Mouse (Mus musculus): ENCODE results near the gene Hba-x. TPM values are rescaled to one million over a fixed set of nuclear protein-coding genes. Genes with fewer than 3 reads are reported as not detected.
"Not testable (repeated sequence)": the region's sequence is repeated elsewhere in the genome, so short reads cannot be mapped to it uniquely, and the experiment has no call there.

The Hba-x gene
- polyA plus RNA-seq, 1 experiment: not detected

DNA sequence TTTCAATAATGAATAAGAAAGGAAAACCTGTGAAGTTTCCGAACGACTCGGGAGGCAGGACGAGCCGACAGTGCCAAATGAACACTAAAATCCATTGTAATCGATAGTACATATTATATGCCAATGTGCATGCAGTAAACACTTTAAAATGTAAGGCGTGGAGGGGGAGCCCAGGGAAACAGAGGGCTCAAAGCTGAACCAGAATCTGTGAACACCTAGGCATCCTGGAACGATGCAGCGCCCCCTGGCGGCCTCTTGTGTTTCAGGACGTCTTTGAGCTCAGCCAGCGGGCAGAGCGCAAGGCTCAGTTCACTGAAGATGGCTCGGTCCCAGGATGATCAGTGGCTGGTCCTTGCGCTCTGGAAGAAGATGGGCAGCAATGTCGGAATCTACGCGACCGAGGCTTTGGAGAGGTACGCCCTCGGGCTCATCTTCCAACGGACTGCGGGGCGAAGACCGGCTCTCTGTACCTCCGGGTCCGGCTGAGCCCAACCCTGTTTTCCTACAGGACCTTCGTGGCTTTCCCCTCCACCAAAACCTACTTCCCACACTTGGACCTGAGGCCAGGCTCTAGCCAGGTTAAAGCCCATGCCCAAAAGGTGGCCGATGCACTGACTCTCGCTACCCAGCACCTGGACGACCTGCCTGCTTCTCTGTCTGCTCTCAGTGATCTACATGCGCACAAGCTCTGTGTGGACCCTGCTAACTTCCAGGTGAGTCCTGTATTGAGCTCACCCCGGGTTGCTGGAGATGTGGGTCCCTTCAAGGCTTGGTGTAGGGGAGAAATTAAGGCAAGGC is 10.7 kb downstream of the Hba-x start, which contains the start of gene Hbq1b:
TSS of gene Hbq1b (plus strand) at position 271 of the 798 bp plus-strand sequence.
- H3K4me3 ChIP-seq (ENCODE audit: insufficient read depth, low read depth, low read length): peak within 1 kb of the TSS; percentile 30
- 16% methylated on average over 32 of the region's 33 CpGs for WGBS
- TF ChIP-seq CTCF (IDR thresholded peaks at IDR 0.05; ENCODE audit: insufficient read depth, low read depth, low read length): peak; percentile 59
- not testable (repeated sequence) for H3K4me1 ChIP-seq (ENCODE audit: control insufficient read depth, insufficient read depth, low read length); H3K27ac ChIP-seq (ENCODE audit: insufficient read depth, low read depth, low read length)

DNA sequence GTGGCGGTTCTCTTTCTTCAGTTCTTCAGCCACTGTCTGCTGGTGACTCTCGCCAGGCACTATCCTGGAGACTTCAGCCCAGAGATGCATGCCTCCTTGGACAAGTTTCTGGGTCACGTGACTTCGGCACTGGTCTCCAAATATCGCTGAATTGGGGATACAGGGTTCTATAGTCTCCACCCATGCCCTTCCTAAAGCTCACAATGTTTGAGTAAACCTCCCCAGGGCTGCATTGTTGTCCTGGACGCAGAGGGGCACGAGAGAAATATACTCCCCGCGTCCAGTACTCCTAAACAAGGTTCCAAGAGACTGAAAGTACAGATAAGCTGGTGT is 11.3 kb downstream of the Hba-x start:
- Histone ChIP-seq H3K4me1 (ENCODE audit: control insufficient read depth, insufficient read depth, low read length) (no peaks in the 10 kb centered on the region), H3K27ac (ENCODE audit: insufficient read depth, low read depth, low read length) (no peak overlapping the region), H3K4me3 (ENCODE audit: insufficient read depth, low read depth, low read length) (no peak overlapping the region)
- TF ChIP-seq POLR2A (IDR thresholded peaks at IDR 0.05; ENCODE audit: insufficient read depth, low read depth, low read length) (no peak), CTCF (IDR thresholded peaks at IDR 0.05; ENCODE audit: insufficient read depth, low read depth, low read length) (no peak)
- WGBS: 70% methylated on average over 9 of the region's 9 CpGs

DNA sequence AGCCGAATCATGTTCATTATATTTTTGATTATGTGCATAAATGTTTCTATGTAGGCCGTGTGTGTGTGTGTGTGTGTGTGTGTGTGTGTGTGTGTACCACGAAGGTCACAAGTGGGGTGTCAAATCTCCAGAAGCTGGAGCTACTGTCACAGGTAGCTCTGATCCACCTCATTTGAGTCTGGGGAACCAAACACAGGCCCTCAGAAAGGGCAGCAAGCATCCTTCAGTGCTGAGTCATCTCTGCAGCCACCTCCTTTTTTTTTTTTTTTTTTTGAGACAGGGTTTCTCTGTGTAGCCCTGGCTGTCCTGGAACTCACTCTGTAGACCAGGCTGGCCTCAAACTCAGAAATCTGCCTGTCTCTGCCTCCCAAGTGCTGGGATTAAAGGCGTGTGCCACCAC is 16.6 kb downstream of the Hba-x start:
- H3K4me1 ChIP-seq (ENCODE audit: control insufficient read depth, insufficient read depth, low read length); H3K4me3 ChIP-seq (ENCODE audit: insufficient read depth, low read depth, low read length); H3K27ac ChIP-seq (ENCODE audit: insufficient read depth, low read depth, low read length): not testable (repeated sequence)
- WGBS: 87% methylated on average over 4 of the region's 4 CpGs

DNA sequence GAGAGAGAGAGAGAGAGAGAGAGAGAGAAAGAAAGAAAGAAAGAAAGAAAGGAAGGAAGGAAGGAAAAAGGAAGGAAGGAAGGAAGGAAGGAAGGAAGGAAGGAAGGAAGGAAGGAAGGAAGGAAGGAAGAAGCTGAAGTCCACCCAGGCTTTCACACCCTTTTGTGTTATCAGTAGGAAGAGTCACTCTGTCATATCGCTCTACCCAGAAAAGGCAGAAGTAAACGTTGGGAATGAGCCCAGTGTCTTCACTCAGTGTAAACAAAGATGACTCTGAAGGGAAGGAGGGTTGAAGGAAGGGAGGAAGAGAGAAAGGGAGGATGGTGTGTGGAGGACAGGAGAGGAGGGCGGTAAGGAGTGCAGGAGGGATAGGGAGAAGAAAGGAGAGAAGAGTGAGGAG is 17.3 kb downstream of the Hba-x start:
- not testable (repeated sequence) for H3K4me1 ChIP-seq (ENCODE audit: control insufficient read depth, insufficient read depth, low read length); H3K4me3 ChIP-seq (ENCODE audit: insufficient read depth, low read depth, low read length); H3K27ac ChIP-seq (ENCODE audit: insufficient read depth, low read depth, low read length)
- WGBS: 81% methylated on average over 3 of the region's 3 CpGs

DNA sequence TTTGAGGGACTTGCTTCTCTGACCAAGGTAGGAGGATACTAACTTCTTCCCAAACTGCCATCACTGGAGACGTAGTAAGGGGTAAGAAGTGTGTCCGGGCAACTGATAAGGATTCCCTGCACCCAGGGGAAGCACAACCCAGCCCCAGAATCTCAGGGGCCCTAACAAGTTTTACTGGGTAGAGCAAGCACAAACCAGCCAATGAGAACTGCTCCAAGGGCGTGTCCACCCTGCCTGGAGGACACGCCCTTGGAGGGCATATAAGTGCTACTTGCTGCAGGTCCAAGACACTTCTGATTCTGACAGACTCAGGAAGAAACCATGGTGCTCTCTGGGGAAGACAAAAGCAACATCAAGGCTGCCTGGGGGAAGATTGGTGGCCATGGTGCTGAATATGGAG is 20.0 kb downstream of the Hba-x start, which contains the start of gene Hba-a2:
TSS of gene Hba-a2 (plus strand) at position 287 of the 400 bp plus-strand sequence.
- WGBS: no CpG with 5 or more reads among the region's 4 CpGs
- not testable (repeated sequence) for H3K4me1 ChIP-seq (ENCODE audit: control insufficient read depth, insufficient read depth, low read length); H3K27ac ChIP-seq (ENCODE audit: insufficient read depth, low read depth, low read length); H3K4me3 ChIP-seq (ENCODE audit: insufficient read depth, low read depth, low read length)

DNA sequence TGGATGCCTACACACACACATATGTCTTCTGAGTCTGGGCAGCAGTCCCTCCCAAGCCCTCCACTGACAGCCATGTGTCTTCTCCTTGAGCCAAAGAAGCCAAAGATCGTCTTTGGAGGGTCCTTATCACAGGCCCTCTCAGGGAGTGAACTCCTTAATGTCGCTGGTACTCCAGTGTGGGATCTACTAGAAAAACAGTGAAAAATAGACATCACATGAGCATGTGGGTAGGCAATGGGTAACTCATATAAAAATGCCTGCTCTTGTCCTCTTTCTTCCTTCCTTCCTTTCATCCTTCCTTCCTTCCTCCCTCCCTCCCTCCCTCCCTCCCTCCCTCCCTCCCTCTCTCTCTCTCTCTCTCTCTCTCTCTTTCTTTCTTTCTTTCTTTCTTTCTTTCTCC is 21.2 kb downstream of the Hba-x start:
- not testable (repeated sequence) for H3K4me1 ChIP-seq (ENCODE audit: control insufficient read depth, insufficient read depth, low read length); H3K4me3 ChIP-seq (ENCODE audit: insufficient read depth, low read depth, low read length); H3K27ac ChIP-seq (ENCODE audit: insufficient read depth, low read depth, low read length)
- 61% methylated on average over 2 of the region's 2 CpGs for WGBS

DNA sequence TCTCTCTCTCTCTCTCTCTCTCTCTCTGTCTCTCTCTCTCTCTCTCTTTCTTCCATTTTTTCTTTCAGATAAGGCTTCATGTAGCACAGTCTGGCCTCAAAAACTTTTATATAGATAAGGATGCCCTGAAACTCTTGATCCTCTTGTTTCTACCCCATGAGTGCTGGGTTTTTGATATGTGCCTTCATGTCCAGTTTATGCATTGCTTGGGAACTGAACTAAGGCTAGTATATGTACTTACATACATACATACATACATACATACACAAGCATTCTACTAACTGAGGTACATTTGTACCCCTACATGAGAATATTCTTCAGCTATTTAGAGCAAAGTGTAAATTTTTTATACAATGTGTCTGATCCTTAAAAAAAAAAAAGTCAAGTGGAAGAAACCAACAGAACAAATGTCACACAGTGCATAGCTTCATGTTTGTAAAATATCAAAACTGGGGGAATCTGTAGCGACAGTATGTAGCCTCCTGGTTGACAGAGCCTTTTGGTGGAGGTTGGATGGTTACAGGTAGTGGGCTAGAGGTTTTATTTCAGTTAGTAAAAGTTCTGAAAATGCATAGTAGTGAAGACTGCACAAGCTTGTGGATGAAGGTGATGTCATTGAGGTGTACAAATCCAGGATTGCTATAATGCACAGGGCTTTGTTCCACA is 21.8 kb downstream of the Hba-x start:
- Histone ChIP-seq H3K4me3 (ENCODE audit: insufficient read depth, low read depth, low read length) (no peak overlapping the region), H3K27ac (ENCODE audit: insufficient read depth, low read depth, low read length) (no peak overlapping the region), H3K4me1 (ENCODE audit: control insufficient read depth, insufficient read depth, low read length) (peaks cover 7% of the 10 kb centered on the region)
- 100% methylated on average over 1 of the region's 1 CpGs for WGBS
- TF ChIP-seq CTCF (IDR thresholded peaks at IDR 0.05; ENCODE audit: insufficient read depth, low read depth, low read length): no peak
- TF ChIP-seq POLR2A (IDR thresholded peaks at IDR 0.05; ENCODE audit: insufficient read depth, low read depth, low read length): no peak

DNA sequence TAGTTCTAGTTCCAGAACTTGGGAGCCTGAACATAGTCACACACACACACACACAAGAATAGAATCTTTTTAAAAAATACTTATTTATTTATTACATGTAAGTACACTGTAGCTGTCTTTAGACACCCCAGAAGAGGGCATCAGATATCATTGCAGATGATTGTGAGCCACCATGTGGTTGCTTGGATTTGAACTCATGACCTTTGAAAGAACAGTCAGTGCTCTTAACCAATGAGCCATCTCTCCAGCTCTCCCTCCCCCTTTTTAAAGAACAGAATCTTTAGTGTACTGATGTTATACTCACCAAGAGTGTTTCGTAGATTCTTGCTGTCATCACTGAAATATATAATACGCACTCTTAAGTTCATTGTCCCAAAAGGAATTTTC is 22.3 kb downstream of the Hba-x start:
- H3K4me1 ChIP-seq (ENCODE audit: control insufficient read depth, insufficient read depth, low read length): peaks cover 12% of the 10 kb centered on the region
- H3K4me3 ChIP-seq (ENCODE audit: insufficient read depth, low read depth, low read length): no peak overlapping the region
- WGBS: 98% methylated on average over 2 of the region's 2 CpGs
- no peak overlapping the region for H3K27ac ChIP-seq (ENCODE audit: insufficient read depth, low read depth, low read length)
- TF ChIP-seq POLR2A (IDR thresholded peaks at IDR 0.05; ENCODE audit: insufficient read depth, low read depth, low read length): no peak

DNA sequence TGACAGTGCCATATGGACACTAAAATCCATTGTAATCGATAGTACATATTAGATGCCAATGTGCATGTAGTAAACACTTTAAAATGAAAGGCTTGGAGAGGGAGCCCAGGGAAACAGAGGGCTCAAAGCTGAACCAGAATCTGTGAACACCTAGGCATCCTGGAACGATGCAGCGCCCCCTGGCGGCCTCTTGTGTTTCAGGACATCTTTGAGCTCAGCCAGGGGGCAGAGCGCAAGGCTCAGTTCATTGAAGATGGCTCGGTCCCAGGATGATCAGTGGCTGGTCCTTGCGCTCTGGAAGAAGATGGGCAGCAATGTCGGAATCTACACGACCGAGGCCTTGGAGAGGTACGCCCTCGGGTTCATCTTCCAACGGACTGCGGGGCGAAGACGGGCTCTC is 23.7 kb downstream of the Hba-x start, which contains the start of gene Hbq1a:
TSS of gene Hbq1a (plus strand) at position 205 of the 400 bp plus-strand sequence.
- peak; percentile 66; the same call in 1 of the 2 replicates for TF ChIP-seq CTCF (IDR thresholded peaks at IDR 0.05; ENCODE audit: insufficient read depth, low read depth, low read length)
- Histone ChIP-seq H3K4me1 (ENCODE audit: control insufficient read depth, insufficient read depth, low read length) (peaks cover 15% of the 10 kb centered on the region), H3K4me3 (ENCODE audit: insufficient read depth, low read depth, low read length) (0 out of 2 replicates have a peak within 1 kb of the TSS, but pooled peaks have one; percentile 13)
- H3K27ac ChIP-seq (ENCODE audit: insufficient read depth, low read depth, low read length): not testable (repeated sequence)
- 4% methylated on average over 16 of the region's 16 CpGs for WGBS
